Mouse (Mus musculus) adrenal gland, postnatal 14 days (tissue): ENCODE results near the gene Fgd2. TPM values are rescaled to one million over a fixed set of nuclear protein-coding genes. Genes with fewer than 3 reads are reported as not detected.
"Not testable (repeated sequence)": the region's sequence is repeated elsewhere in the genome, so short reads cannot be mapped to it uniquely, and the experiment has no call there.

Experiments
- DNase-seq: peaks from one replicate; pipeline ENCODE4 v3.0.0; 2021; ENCODE audit warnings: mixed read lengths
- total RNA-seq: library from RNA; stranded (reverse); gene quantifications from 2 replicates; pipeline ENCODE4 v1.2.3, GENCODE M21; 2021

Gene Fgd2
- total RNA-seq, 1 experiment from 2014 or later, result 2.2 TPM

- DNase-seq, result peak; percentile 61
Observed at GRCm38 (mm10) chr17:29336266-29336990, 24.3 kb upstream of the Fgd2 start.

- peak; percentile 52 for DNase-seq
Observed at GRCm38 (mm10) chr17:29337979-29338823, 22.5 kb upstream of the Fgd2 start.

- peak; percentile 70 for DNase-seq
Observed at GRCm38 (mm10) chr17:29339170-29339768, 21.4 kb upstream of the Fgd2 start.

- DNase-seq, result peak; percentile 15
Observed at GRCm38 (mm10) chr17:29340406-29341261, 20.1 kb upstream of the Fgd2 start.

GRCm38 (mm10) chr17:29341591-29342003 lies 19.1 kb upstream of the Fgd2 start:
- DNase-seq, result peak; percentile 72

- DNase-seq, result peak; percentile 51
Observed at GRCm38 (mm10) chr17:29342010-29342910, 18.5 kb upstream of the Fgd2 start.

DNA sequence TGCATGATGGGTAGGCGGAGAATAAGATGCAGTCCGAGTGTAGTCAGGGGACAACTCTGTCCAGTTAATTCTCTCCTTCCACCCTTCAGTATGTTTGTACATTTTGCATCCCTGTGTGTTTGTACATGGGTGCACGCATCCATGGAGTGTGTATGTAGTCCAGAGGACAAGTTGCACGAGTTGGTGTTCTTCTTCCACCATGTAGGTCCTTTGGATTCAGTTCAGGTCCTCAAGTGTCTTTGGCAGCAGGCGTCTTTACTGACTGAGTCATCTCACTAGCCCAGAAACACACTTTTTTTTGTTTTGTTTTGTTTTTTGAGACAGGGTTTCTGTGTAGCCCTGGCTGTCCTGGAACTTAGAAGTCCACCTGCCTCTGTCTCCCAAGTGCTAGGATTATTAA lies 17.5 kb upstream of the Fgd2 start:
- no peak for DNase-seq

DNA sequence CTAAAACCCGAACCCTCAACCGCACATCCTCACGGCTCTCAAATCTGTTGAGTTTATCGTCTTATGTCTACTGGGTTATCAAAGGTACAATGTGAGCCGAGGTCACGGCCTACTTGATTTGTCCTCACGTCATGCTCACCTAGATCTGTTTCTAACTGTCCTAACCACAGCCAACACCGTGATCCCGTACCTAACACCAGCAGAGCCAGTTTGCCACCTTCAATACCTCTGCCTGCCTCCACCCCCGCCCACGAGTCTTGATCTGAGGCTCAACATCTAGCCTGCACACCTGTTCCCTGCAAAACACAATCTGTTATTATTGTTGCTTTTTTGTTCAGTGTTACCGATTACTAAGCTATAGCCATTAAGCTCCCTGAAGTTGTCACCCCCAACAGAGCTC lies 15.4 kb upstream of the Fgd2 start:
- DNase-seq, result peak; percentile 3

DNA sequence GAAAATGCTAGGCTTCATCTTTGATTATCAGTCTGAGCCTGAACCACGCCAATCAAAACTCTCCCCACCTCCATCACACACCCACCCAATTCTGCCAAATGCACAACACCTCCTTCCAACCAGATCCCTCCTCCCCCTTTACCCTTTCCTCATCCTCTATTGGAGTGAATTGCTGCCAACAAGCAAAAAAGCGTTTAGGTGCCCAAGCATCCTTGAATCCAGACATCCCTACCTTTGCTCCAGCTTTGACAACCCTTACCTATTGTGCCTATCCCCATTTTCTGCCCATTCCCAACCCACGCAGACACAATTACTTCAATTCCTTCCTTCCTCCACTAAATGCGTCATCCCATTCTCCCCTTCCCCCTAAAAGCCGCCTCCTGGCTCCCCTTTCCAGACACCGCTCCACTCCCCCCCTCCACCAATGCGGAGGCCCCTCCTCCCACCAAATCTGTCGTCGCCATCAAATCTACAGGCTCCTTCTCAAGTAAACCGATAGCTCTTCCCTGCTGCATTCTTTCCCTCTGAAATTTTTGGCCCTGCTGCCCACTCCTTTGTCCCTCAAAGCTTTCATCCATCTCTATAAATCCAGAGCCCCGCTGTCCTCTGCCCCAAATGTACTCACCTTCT lies 14.1 kb upstream of the Fgd2 start:
- peak; percentile 61 for DNase-seq

GRCm38 (mm10) chr17:29347126-29347644 lies 13.5 kb upstream of the Fgd2 start:
- peak; percentile 43 for DNase-seq

DNA sequence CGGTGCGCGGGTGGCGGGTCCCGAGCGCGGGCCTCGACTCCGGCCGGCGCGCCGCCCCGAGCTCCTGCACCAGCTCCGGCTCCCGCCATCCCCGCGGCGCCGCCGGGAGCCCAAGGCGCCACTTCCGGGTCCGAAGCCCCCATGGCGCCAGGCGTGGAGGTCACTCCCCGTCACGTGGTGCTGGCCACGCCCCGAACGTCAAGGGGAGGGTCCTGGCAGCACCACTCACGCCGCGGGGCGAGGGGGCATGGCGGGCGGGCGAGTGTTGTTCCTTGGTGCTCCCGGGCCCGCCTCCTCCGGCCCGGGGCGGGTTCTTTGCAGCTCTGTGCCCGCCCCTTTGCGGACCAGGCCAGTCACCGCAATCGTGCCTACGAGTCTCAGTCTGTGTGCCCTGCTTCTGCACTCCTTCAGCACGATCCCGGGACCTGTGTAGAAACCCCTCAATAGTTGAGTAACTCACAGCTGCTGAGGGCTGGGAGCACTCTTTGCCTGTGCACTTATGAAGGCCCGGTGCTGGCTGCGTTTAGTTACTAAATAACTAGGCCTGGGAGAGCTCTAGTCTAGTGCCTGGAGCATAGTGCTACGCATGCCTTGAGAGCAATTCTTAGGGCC lies 13.0 kb upstream of the Fgd2 start, which contains the start of gene Mtch1:
Gene Mtch1, minus strand, starts transcription at position 290 of the 612 bp plus-strand sequence.
- DNase-seq, result peak; percentile 100

DNA sequence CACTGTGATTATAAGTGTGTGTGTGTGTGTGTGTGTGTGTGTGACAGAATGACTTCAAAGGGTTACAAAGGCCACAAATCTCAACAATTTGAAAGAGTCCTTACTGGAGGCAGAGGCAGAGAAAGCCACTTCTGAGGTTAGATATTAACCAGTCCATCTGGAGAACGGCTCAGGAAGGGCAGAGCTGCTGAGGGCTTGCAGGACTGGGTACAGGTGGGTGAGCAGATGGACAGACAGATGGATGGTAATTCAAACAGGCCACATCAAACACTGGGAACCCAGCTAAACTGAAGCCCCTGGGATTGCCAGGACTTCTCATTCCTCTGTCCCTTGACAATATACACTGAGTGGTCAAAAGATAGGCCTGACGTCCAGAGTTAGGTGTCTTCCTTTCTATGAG lies 11.7 kb upstream of the Fgd2 start:
- DNase-seq, result no peak

- DNase-seq, result not testable (repeated sequence)
Observed at GRCm38 (mm10) chr17:29351056-29351455, 9.7 kb upstream of the Fgd2 start.

GRCm38 (mm10) chr17:29355461-29355840 lies 5.3 kb upstream of the Fgd2 start:
- peak; percentile 41 for DNase-seq

DNA sequence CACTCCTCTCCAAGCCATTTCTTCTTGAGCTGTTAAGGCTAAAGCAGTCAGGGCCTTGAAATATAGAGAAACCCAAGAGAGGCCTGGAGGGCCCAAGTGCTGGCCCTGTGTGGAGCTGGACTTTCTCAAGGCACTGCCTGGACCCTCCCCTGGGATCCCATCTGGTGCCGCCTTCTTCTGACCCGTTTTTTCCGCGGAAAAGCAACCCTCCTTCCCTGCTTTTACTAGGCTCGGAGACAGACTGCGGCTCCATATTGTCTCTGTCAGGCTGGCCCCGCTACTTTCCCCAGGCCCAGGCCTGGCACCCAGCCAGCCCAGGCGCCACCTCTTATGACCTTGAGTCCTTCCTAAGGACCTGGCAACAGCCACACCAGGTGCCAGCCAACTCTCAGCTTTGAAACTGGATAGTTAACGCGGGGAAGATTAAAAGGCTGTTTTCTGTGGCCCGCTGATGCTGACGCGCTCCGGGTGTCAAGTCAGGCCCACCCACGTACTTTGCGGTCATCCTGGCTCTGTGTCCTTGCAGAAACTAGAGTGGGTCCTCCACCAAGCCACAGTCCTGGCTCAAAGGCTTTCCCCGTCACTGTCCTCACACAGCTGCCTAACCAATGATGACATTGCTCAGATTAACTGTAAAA lies 4.8 kb upstream of the Fgd2 start:
- peak; percentile 88 for DNase-seq

DNA sequence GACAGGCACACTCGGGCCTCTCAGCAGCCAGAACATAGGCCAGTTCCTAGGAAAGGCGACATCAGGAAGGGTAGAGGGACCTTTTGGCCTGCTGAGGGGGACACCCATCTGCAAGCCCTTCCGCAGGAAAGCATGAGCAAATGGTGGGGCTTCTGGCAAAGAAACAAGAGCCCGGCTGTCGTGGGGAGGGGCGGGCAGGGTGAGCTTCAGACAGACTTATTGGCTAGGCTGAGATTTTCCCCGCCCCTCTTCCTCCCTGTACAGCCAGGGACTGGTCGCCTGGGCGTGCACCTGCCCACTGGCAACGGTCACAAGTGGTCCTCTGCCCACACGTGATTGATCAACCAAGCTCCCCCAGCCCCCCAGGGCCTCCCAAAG lies 4.2 kb upstream of the Fgd2 start:
- peak; percentile 91 for DNase-seq

GRCm38 (mm10) chr17:29356882-29357281 lies 3.8 kb upstream of the Fgd2 start:
- no peak for DNase-seq

- no peak for DNase-seq
Observed at GRCm38 (mm10) chr17:29358928-29359327, 1.8 kb upstream of the Fgd2 start.
